Mouse (Mus musculus) lung, embryonic 15.5 days (tissue): Measurements from ENCODE around the gene Mus81. TPM values are rescaled to one million over a fixed set of nuclear protein-coding genes. Genes with fewer than 3 reads are reported as not detected.

ENCODE experiments used
- ATAC-seq: fragments of 200-750 bp; cut with Nextera tagmentation; 2 replicates; pipeline ENCODE4 v1.8.0; 2017; ENCODE audit warnings: moderate number of reproducible peaks, borderline replicate concordance; ENCODE audit not compliant: low FRiP score, low TSS enrichment; ENCODE audit errors: extremely low read depth
- H3K27ac ChIP-seq: fragments of 300-500 bp; sonication (generic); 2 replicates; pipeline ENCODE4 v1.5.1; 2015; ENCODE audit warnings: moderate library complexity, mild to moderate bottlenecking, inconsistent platforms
- H3K27me3 ChIP-seq: fragments of 300-500 bp; sonication (generic); 2 replicates; pipeline ENCODE4 v1.6.1; 2015; ENCODE audit warnings: inconsistent platforms
- H3K36me3 ChIP-seq: fragments of 300-500 bp; sonication (generic); 2 replicates; pipeline ENCODE4 v1.6.1; 2015; ENCODE audit warnings: inconsistent platforms
- H3K4me1 ChIP-seq: fragments of 300-500 bp; sonication (generic); 2 replicates; pipeline ENCODE4 v1.6.1; 2015; ENCODE audit warnings: inconsistent platforms
- H3K4me2 ChIP-seq: fragments of 300-500 bp; sonication (generic); 2 replicates; pipeline ENCODE4 v1.6.1; 2015; ENCODE audit warnings: inconsistent platforms, mild to moderate bottlenecking, moderate library complexity
- H3K4me3 ChIP-seq: fragments of 300-500 bp; sonication (generic); 2 replicates; pipeline ENCODE4 v1.5.1; 2015; ENCODE audit warnings: mild to moderate bottlenecking, inconsistent platforms
- H3K9ac ChIP-seq: fragments of 300-500 bp; sonication (generic); 2 replicates; pipeline ENCODE4 v1.6.1; 2015; ENCODE audit warnings: inconsistent platforms
- H3K9me3 ChIP-seq: fragments of 300-500 bp; sonication (generic); 2 replicates; pipeline ENCODE4 v1.6.1; 2016; ENCODE audit warnings: inconsistent platforms
- WGBS: fragments of 180-500 bp; shearing (Covaris S2); methylation state at CpG from one replicate; pipeline ENCODE4 v1.1.7; 2015; 5-methylcytosine and 5-hydroxymethylcytosine counted together
- polyA plus RNA-seq: library from polyadenylated mRNA; unstranded; fragments of >200 nt; fragmentation: Nextera tagmentation; extraction: Ambion mirVana; gene quantifications from 2 replicates; pipeline ENCODE4 v1.2.1, GENCODE M21; 2015

Mus81 gene
- 40.2 and 43.9 TPM in 2 replicates for polyA plus RNA-seq

DNA sequence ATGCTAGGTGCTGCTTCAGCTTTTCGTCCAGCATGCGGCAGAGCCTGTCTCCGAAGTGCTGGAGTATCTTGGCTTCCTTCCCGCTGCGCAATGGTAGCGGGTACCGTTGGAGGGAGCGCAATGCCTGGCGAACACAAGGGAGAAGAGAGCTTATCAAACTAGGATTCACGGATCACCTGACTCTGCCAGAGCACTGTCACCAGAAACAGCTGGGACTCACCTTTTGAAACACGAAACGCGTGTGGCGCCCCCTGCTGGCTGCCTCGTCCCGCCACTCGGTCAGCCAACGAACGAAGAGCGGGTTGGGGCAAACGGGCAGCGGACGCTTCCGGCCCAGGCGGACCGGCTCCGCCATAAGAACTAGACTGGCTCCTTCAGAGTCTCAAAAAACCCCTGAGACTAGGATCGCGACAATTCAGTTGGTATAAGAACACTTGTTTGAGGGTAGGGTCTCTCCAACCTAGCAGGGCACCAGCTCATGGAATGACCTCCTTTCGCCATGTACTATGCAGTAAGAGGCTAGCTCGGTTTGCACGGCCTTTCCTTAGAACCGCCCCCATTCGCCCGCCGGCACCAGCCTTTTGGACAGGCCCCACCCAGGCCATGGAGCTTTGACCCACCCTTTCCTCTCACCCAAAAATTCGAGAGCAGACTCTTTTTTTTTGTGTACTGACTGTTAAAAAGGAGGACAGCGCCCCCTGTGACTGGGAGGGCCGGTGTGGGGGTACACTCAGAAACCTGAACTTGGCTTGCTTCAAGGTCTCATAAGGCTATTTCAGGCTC is at the start of gene Mus81:
Mus81 (minus strand) TSS at position 635 of the 783 bp plus-strand sequence.
- Histone ChIP-seq H3K27me3 (no peaks in the 10 kb centered on the region), H3K27ac (peak within 1 kb of the TSS; percentile 98), H3K9ac (peak within 1 kb of the TSS; percentile 74), H3K4me2 (peak within 1 kb of the TSS; percentile 88), H3K36me3 (peaks cover 28% of the 10 kb centered on the region), H3K9me3 (no peaks in the 10 kb centered on the region), H3K4me1 (peaks cover 60% of the 10 kb centered on the region), H3K4me3 (peak within 1 kb of the TSS; percentile 59)
- peak; percentile 82 for ATAC-seq
- under 1% methylated on average over 39 of the region's 39 CpGs for WGBS

DNA sequence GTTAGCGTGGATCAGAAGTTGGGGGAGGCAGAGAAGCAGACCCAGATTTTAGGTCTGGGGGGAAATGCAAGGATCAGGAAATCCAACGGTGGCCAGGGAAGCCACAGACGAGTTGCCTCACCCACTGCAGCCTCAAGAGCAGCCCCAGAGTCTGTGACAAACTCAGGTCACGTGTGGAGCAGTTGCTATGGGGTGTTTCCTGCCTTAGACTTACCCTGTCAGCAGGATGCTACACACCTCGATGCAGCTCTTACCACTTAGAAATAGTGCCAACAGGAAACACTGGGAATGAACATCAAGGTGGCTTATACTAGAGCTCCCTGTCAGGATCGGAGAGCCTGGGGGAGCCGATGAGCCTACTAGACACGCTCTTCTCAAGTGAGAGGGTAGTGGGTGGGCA is 44.3 kb upstream of the Mus81 start:
- Histone ChIP-seq H3K4me3 (no peak overlapping the region), H3K9ac (no peak overlapping the region), H3K27ac (no peak overlapping the region), H3K4me2 (no peak overlapping the region), H3K4me1 (peaks cover 19% of the 10 kb centered on the region; the same call in 1 of the 2 replicates), H3K9me3 (no peaks in the 10 kb centered on the region), H3K36me3 (no peaks in the 10 kb centered on the region), H3K27me3 (no peaks in the 10 kb centered on the region; the same call in 1 of the 2 replicates)
- WGBS: 54% methylated on average over 8 of the region's 8 CpGs
- ATAC-seq: no peak

DNA sequence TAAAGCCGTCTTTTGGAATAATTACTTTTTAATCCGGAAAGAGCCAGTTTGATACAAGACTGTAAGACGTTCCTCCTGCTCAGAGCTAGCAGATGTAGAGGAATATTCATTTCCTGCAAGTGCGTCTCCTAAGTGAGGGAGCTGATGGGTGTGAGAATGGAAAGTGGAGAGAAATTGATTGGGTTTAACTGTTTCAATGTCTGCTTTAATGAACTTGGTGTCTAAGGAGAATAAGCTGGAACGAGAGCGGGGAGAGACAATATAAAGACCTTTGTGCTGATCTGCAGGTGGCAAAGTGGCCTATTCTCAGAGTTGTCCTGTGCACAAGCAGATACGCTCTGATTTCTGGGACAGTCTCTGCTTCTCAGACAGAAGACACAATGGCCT is 41.9 kb upstream of the Mus81 start:
- H3K4me2 ChIP-seq: peak overlapping the region; percentile 52

DNA sequence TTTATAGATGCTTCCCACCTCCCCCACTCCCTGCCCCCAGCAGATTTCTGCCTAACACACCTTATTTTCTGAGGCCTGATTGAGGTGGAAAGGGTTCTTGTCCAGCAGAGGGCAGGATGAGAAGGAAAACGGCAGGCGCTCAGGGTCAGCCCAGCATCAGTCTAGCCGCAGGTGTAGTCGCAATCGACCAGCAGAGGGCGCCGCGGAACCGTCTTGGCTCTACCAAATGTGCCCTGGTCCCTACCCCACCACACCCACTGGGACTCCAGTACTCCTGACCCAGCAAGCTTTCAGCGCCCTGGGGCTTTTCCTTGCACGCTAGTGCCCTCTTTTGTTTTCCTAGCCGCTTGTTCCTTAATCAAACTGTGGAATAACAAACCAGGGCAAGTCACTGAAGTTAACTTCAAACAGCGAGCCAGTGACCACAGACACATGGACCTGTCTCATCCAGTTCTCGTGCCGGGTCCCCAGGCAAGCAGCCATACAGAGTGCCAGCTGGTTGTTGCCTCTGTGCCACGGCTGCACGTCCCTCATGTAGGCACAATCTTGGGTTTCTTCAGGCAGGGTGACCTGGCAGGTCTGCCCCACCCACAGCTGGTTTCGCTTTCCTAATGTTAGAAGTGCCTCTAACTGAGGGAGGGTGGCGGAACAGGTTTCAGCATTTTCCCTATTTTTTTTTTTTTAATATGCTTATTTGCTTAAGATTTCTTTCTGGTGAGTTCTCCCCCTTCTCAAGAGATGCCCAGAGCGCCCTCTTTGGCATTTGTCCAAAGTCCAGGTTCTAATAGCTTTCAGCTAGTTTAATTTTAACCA is 41.3 kb upstream of the Mus81 start:
- Histone ChIP-seq H3K4me2 (peak overlapping the region; percentile 52), H3K9me3 (no peaks in the 10 kb centered on the region), H3K4me3 (peak overlapping the region; percentile 29), H3K27ac (peak overlapping the region; percentile 87), H3K27me3 (no peaks in the 10 kb centered on the region), H3K36me3 (no peaks in the 10 kb centered on the region), H3K4me1 (peaks cover 19% of the 10 kb centered on the region; the same call in 1 of the 2 replicates), H3K9ac (no peak overlapping the region)
- ATAC-seq: peak; percentile 96
- WGBS: 10% methylated on average over 20 of the region's 20 CpGs

More for the DNA sequence above, 41.9 kb upstream of the Mus81 start:
- ATAC-seq: no peak
- no peaks in the 10 kb centered on the region for H3K9me3 ChIP-seq
- H3K27me3 ChIP-seq: no peaks in the 10 kb centered on the region; the same call in 1 of the 2 replicates
- H3K4me1 ChIP-seq: peaks cover 19% of the 10 kb centered on the region; the same call in 1 of the 2 replicates
- no peak overlapping the region for H3K9ac ChIP-seq
- 49% methylated on average over 7 of the region's 7 CpGs for WGBS
- H3K4me3 ChIP-seq: no peak overlapping the region
- peak overlapping the region; percentile 77 for H3K27ac ChIP-seq
- no peaks in the 10 kb centered on the region for H3K36me3 ChIP-seq

DNA sequence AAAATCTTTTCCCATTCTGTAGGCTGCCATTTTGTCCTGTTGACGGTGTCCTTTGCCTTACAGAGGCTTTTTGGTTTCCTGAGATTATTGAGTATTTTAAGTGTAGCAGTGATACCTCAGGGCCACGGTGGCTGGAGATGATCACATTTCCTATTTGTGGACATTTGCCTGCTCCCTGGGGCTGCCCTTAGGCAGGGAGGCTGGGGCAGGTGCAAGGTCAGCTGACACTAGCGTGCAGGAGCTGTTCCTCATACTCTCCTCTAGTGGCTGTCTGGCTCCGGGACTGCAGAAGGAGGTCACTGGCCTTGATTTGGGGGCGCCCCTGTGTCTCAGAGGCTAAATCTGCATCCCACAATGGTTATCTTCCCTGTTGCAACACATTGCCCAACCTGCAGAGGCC is 37.0 kb upstream of the Mus81 start:
- H3K4me3 ChIP-seq: no peak overlapping the region
- H3K4me2 ChIP-seq: no peak overlapping the region
- H3K27me3 ChIP-seq: no peaks in the 10 kb centered on the region
- H3K27ac ChIP-seq: no peak overlapping the region
- H3K9me3 ChIP-seq: no peaks in the 10 kb centered on the region
- 56% methylated on average over 5 of the region's 5 CpGs for WGBS
- H3K9ac ChIP-seq: no peak overlapping the region
- no peaks in the 10 kb centered on the region for H3K36me3 ChIP-seq
- H3K4me1 ChIP-seq: peaks cover 8% of the 10 kb centered on the region; the same call in 1 of the 2 replicates
- no peak for ATAC-seq

DNA sequence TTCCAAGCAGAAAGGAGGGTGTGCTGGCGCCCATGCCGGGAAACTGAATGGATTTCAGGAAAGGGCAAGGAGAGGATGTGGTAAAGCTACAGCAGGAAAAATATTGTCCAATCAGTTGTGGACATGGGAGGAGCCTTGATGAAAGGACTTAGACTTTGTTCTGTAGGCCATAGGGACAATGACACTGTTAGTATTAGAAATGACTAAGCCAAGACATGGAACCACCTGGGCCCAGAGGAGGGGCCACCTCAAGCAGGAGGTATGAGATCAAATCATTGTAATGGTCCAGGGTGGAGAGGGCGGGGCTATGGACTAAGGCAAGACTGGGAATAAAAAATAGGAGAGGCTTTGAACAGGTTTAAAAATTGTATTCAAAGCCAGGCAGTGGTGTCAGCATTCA is 30.5 kb upstream of the Mus81 start:
- ATAC-seq: no peak
- no peaks in the 10 kb centered on the region for H3K4me1 ChIP-seq
- WGBS: 80% methylated on average over 3 of the region's 3 CpGs

DNA sequence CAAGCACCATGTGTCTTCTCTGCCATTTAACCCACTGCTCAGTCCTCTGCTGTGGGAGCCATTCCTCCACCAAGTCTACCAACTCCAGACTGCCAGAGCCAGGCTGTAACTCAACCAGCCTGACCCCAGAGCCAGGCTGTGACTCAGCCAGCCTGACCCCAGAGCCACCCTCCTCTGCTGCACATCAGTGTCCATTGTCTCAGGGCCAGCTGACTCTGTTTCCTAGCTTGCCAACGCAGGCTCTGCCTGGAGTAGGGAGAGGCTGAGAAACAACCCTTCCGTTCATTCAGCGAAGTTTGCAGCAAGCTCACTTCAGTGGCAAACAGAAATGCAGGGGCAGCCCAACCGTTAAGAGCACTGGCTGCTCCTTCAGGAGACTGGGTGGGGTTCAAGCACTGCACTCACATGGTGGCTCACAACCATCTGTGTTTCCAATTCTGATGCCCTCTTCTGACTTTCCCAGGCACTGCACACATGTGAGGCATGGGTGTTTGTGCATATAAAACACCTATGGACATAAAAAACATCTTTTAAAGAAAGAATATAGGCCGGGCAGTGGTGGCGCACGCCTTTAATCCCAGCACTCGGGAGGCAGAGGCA is 28.8 kb upstream of the Mus81 start:
- no peak overlapping the region for H3K27ac ChIP-seq
- H3K9ac ChIP-seq: no peak overlapping the region
- ATAC-seq: no peak
- WGBS: 66% methylated on average over 8 of the region's 8 CpGs
- H3K27me3 ChIP-seq: no peaks in the 10 kb centered on the region
- H3K4me3 ChIP-seq: no peak overlapping the region
- peaks cover 8% of the 10 kb centered on the region for H3K4me1 ChIP-seq
- H3K9me3 ChIP-seq: no peaks in the 10 kb centered on the region
- H3K4me2 ChIP-seq: no peak overlapping the region
- H3K36me3 ChIP-seq: no peaks in the 10 kb centered on the region

More for the DNA sequence above, 30.5 kb upstream of the Mus81 start:
- H3K27me3 ChIP-seq: no peaks in the 10 kb centered on the region
- H3K4me3 ChIP-seq: no peak overlapping the region
- no peak overlapping the region for H3K9ac ChIP-seq
- no peak overlapping the region for H3K4me2 ChIP-seq
- no peaks in the 10 kb centered on the region for H3K36me3 ChIP-seq
- H3K27ac ChIP-seq: no peak overlapping the region
- H3K9me3 ChIP-seq: no peaks in the 10 kb centered on the region

DNA sequence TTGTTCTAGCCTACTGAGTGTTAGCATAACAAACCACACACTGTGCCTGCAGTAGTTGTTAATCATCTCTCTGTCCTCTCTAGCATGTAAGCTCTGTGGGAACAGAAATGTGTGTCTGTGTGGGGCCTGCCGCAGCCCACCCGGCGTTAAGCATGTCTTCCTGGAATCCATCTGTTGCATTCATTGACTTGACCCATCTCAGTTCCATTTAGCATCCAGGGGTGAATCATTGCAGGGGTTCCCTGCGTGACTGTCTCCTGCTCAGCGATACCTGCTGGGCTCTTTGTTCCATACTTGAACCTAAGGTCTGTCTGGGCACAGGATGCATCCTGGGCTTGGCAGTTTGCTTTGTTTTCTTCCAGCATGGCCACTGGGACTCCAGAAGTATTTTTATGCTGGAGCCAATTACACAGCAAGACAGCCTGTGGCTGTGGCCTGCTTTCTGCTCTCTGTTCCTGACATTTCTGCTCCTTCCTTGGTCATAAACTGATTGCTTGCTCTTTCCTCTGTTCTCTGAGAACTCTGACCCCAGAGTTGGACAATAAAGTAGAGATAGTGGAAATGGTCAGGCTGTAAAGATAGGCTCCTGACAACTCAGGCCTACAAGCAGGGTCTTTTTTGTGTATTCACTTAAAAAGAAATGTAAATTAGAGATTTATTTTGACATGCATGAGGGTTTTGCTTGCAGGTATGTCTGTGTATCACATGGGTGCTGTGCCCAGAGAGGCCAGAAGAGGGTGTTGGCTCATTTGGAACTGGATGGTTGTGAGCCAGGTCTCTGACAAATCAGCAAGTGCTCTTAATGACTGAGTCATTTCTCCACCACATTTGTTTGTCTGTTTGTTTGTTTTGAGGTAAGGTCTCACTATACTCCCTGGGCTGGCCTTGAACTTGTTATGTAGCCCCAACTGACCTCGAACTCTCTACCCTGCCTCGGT is 27.9 kb upstream of the Mus81 start:
- no peak for ATAC-seq
- Histone ChIP-seq H3K9me3 (no peaks in the 10 kb centered on the region), H3K4me3 (no peak overlapping the region), H3K9ac (no peak overlapping the region), H3K4me1 (peaks cover 15% of the 10 kb centered on the region), H3K27me3 (no peaks in the 10 kb centered on the region), H3K4me2 (no peak overlapping the region), H3K36me3 (no peaks in the 10 kb centered on the region), H3K27ac (no peak overlapping the region)
- WGBS: 83% methylated on average over 7 of the region's 7 CpGs

DNA sequence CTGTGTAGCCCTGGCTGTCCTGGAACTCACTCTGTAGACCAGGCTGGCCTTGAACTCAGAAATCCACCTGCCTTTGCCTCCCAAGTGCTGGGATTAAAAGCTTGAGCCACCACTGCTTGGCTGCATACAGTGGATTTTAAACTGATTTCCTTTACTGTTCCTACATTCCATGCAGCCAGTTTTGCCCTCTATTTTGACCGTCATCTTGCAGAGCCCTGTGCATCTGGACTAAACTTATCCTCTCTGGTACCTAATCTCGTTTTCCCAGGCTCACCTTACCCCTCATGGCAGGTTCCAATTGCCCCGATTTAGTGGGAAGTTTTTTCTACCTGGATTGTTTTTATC is 24.8 kb upstream of the Mus81 start:
- Histone ChIP-seq H3K27me3 (no peaks in the 10 kb centered on the region), H3K4me2 (no peak overlapping the region), H3K4me3 (no peak overlapping the region), H3K9me3 (no peaks in the 10 kb centered on the region), H3K9ac (no peak overlapping the region), H3K27ac (no peak overlapping the region), H3K36me3 (no peaks in the 10 kb centered on the region), H3K4me1 (peaks cover 29% of the 10 kb centered on the region)
- no peak for ATAC-seq
- 84% methylated on average over 3 of the region's 3 CpGs for WGBS

DNA sequence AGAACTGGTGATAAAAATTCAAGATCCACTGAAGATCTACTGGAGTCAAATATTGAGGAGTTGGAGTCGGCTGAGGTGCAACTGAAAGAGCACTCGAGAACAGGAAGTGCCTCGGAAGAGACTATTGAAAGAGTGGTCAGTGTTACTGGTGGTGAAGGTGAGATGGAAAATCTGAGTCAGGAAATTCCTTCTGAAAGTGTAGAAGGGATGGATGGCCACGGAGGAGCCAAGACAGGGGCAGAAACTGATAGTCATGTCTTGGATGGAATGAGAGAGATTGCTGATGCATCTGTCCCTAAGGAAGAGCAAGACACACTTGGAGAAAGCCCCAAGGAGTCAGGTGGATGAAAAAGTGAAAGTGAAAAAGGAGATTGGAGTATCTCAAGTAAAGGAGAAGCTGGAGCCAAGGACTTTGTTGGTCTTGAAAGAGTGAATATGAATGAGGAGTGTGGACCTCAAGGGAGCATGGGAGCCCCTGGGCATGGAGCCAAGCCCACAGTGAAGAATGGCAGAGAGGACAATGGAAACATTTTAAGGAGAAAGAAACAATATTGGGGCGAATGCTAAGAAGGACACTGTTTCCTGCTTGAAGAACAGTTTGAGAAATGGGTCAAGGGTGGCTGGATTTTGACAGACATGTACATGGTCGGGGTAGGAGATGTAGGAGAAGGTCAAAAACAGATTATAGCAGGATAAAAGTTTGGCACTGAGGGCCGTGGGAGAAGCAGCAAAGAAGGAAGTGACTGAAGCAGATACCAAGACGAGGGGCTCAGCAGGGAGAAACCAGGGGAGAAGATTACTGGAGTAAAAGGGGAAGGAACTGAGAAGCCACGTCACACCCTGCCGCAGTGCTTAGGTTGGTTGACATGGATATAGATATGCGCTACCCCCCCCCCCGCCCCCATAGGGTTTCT is 24.1 kb upstream of the Mus81 start:
- Histone ChIP-seq H3K27ac (no peak overlapping the region), H3K36me3 (no peaks in the 10 kb centered on the region), H3K27me3 (no peaks in the 10 kb centered on the region), H3K4me2 (peak overlapping the region; percentile 25), H3K9ac (no peak overlapping the region), H3K9me3 (no peaks in the 10 kb centered on the region), H3K4me3 (no peak overlapping the region), H3K4me1 (peaks cover 29% of the 10 kb centered on the region)
- 71% methylated on average over 12 of the region's 12 CpGs for WGBS
- no peak for ATAC-seq
